Mouse (Mus musculus) right cerebral cortex, adult 18-20 months (tissue): ENCODE data around the gene Cenpx.

Source experiments
- DNase-seq: peaks from one replicate; pipeline ENCODE4 v3.0.0; 2022; ENCODE audit warnings: mixed read lengths

The Cenpx gene

GRCm38 (mm10) chr11:120722761-120723382 is 9.3 kb upstream of the Cenpx start:
- DNase-seq = no peak

GRCm38 (mm10) chr11:120722067-120722630 is 8.6 kb upstream of the Cenpx start:
- DNase-seq = no peak

- peak; percentile 63 for DNase-seq
These were observed 7.9 kb upstream of the Cenpx start, which contains the start of gene Rac3 for GRCm38 (mm10) chr11:120721124-120722066. Gene Rac3 (plus strand): TSS chr11:120721470.

GRCm38 (mm10) chr11:120720450-120720849 is 6.9 kb upstream of the Cenpx start:
- peak; percentile 90 for DNase-seq

GRCm38 (mm10) chr11:120719841-120720376 is 6.4 kb upstream of the Cenpx start:
- no peak for DNase-seq

- no peak for DNase-seq
These were observed 5.7 kb upstream of the Cenpx start for GRCm38 (mm10) chr11:120719242-120719641.

GRCm38 (mm10) chr11:120715131-120715530 is 1.6 kb upstream of the Cenpx start:
- DNase-seq = no peak

- no peak for DNase-seq
These were observed 1.0 kb upstream of the Cenpx start for GRCm38 (mm10) chr11:120714546-120714945.

GRCm38 (mm10) chr11:120712771-120713568 is 568 bp downstream of the Cenpx start:
- DNase-seq = peak; percentile 39

- DNase-seq = no peak
These were observed 1.4 kb downstream of the Cenpx start for GRCm38 (mm10) chr11:120711980-120712604.

- no peak for DNase-seq
These were observed 2.9 kb downstream of the Cenpx start for GRCm38 (mm10) chr11:120710672-120711071.

GRCm38 (mm10) chr11:120709551-120709950 is 4.0 kb downstream of the Cenpx start:
- DNase-seq = no peak

- DNase-seq = no peak
These were observed 5.6 kb downstream of the Cenpx start for GRCm38 (mm10) chr11:120707969-120708368.

GRCm38 (mm10) chr11:120707225-120707624 is 6.3 kb downstream of the Cenpx start:
- no peak for DNase-seq

- DNase-seq = no peak
These were observed 7.4 kb downstream of the Cenpx start for GRCm38 (mm10) chr11:120706120-120706519.

- DNase-seq = no peak
These were observed 8.8 kb downstream of the Cenpx start for GRCm38 (mm10) chr11:120704486-120705325.

GRCm38 (mm10) chr11:120703696-120704454 is 9.7 kb downstream of the Cenpx start:
- DNase-seq = no peak

GRCm38 (mm10) chr11:120697741-120698140 is 15.8 kb downstream of the Cenpx start:
- no peak for DNase-seq

- no peak for DNase-seq
These were observed 17.0 kb downstream of the Cenpx start for GRCm38 (mm10) chr11:120696568-120696967.

GRCm38 (mm10) chr11:120695641-120696040 is 17.9 kb downstream of the Cenpx start:
- no peak for DNase-seq
